Mouse (Mus musculus): ENCODE data around the gene Gm17402. TPM values are rescaled to one million over a fixed set of nuclear protein-coding genes. Genes with fewer than 3 reads are reported as not detected.
A peak's percentile ranks its signal among the peaks of the same experiment; 100 is the strongest.

Gm17402 gene
- total and polyA plus RNA-seq, 3 experiments: not detected

DNA sequence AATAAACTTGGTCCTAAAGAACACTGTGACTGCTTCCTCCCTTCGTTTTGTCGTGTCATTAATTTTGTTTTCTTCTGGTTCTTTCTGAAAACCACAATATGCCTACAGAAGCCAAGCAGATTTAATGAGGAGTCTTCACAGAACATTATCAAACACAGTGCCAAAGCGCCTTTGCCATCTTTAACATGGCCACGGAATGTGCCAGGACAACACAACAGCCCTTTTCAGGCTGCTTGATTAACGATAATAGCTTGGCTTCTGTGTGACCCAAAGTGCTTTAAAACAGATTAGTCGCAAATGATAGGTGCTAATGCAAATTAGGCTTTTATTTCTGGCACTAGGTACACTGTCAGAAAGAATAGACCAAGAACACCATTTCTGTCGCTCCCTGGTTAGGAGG lies 16.6 kb downstream of the Gm17402 start:
- H3K4me3 ChIP-seq (replicated peaks in 1 of 3; ENCODE audit: low read depth in 2 of 3, low read length in 2 of 3, poor library complexity in 1 of 3): no peak overlapping the region
- no peaks in the 10 kb centered on the region for H3K27me3 ChIP-seq (replicated peaks)
- no peak for DNase-seq (ENCODE audit: extremely low read depth)
- no peaks in the 10 kb centered on the region for H3K79me2 ChIP-seq (replicated peaks; ENCODE audit: control insufficient read depth, extremely low read depth, insufficient read depth, poor library complexity, severe bottlenecking)
- in situ Hi-C loops (cut with MboI; ENCODE audit: low pct_ligation_motif_present, low pct_unique_long_range_greater_than_20kb, low sequenced_read_pairs) (no loop called here), dilution Hi-C loops (cut with MboI; ENCODE audit: extremely low pct_ligation_motif_present, extremely low pct_unique_long_range_greater_than_20kb, low sequenced_read_pairs) (no loop called here)
- no peak overlapping the region for H3K27ac ChIP-seq (ENCODE audit: insufficient read depth, low read depth)
- no peak overlapping the region for H3K4me2 ChIP-seq (ENCODE audit: insufficient read depth, low read depth, poor library complexity, severe bottlenecking)
- H3K36me3 ChIP-seq (replicated peaks in 1 of 2; ENCODE audit: control insufficient read depth in 1 of 2, insufficient read depth in 1 of 2, low read length in 1 of 2): peaks cover 3 to 23% of the 10 kb centered on the region in 2 experiments
- H3K9ac ChIP-seq (ENCODE audit: insufficient read depth, low read depth): no peak overlapping the region
- TF ChIP-seq RAD21 (IDR thresholded peaks at IDR 0.05; ENCODE audit: low read depth, low read length): no peak
- no peak for TF ChIP-seq POLR2A (IDR thresholded peaks at IDR 0.05; ENCODE audit: low read depth, low read length)
- no peaks in the 10 kb centered on the region for H3K4me1 ChIP-seq (ENCODE audit: control insufficient read depth in 1 of 2, insufficient read depth in 2 of 2)
- no peaks in the 10 kb centered on the region for H3K9me3 ChIP-seq (replicated peaks; ENCODE audit: low read length)

DNA sequence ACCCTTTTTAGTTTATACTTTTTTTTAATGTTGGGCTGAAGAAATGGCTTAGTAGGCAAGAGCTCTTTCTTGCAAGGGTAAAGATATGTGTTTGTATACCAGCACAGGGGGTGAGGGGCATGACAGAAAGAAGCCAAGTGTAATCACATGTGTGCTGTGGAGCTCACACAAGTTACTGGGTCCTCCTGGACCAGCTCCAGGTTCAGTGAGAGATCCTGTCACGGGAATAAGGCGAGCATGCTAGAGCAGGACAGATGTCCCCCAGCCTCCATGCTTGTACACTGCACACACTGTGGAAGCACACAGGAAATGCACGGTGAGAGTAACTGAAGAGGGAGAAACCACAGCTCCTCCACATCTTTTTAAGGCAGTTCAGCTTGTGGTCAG lies 22.2 kb downstream of the Gm17402 start:
- in situ Hi-C loops (cut with MboI; ENCODE audit: low pct_ligation_motif_present, low pct_unique_long_range_greater_than_20kb, low sequenced_read_pairs): loop anchor here (5.0 kb wide), 1 partner anchor 210 kb away; no protein-coding TSS in a partner anchor

DNA sequence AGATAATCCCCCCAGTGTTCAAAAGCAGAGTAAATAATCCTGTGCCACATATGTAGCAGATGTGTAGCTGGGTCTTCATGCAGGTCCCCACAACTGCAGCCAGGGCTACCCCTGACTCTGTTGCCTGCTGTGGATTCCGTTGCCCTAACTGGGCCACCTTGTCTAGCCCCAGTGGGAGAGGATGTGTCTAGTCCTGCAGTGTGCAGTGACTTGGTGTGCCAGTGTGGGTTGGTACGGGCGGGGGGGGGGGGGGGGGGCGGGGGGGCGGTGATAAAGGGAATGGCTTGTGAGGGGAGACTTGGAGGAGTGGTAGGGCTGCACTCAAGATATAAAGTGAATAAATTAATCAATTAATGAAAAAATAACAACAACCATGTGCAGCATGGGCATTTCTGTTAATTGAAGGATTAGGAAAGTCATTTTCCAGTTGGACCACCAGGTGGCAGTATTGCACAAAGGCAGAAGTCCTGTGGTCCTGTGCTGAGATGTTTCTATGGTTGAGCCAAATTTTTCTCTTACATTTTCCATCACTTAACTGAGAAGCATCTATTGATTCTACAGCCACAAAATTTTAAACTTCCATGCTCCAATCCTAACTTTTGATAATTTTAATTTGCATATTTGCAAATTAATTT lies 22.7 kb downstream of the Gm17402 start:
- H3K79me2 ChIP-seq (replicated peaks; ENCODE audit: control insufficient read depth, extremely low read depth, insufficient read depth, poor library complexity, severe bottlenecking): no peaks in the 10 kb centered on the region
- in situ Hi-C loops (cut with MboI; ENCODE audit: low pct_ligation_motif_present, low pct_unique_long_range_greater_than_20kb, low sequenced_read_pairs) (loop anchor here (5.0 kb wide), 1 partner anchor 210 kb away; no protein-coding TSS in a partner anchor), dilution Hi-C loops (cut with MboI; ENCODE audit: extremely low pct_ligation_motif_present, extremely low pct_unique_long_range_greater_than_20kb, low sequenced_read_pairs) (no loop called here)
- H3K4me2 ChIP-seq (ENCODE audit: insufficient read depth, low read depth, poor library complexity, severe bottlenecking): no peak overlapping the region
- H3K36me3 ChIP-seq (replicated peaks in 1 of 2; ENCODE audit: control insufficient read depth in 1 of 2, insufficient read depth in 1 of 2, low read length in 1 of 2): peaks cover 3 to 23% of the 10 kb centered on the region in 2 experiments
- H3K4me1 ChIP-seq (ENCODE audit: control insufficient read depth in 1 of 2, insufficient read depth in 2 of 2): no peaks in the 10 kb centered on the region
- no peaks in the 10 kb centered on the region for H3K27me3 ChIP-seq (replicated peaks)
- H3K27ac ChIP-seq (ENCODE audit: insufficient read depth, low read depth): no peak overlapping the region
- H3K9me3 ChIP-seq (replicated peaks; ENCODE audit: low read length): no peaks in the 10 kb centered on the region
- H3K9ac ChIP-seq (ENCODE audit: insufficient read depth, low read depth): no peak overlapping the region
- TF ChIP-seq RAD21 (IDR thresholded peaks at IDR 0.05; ENCODE audit: low read depth, low read length) (peak; percentile 81), SMC3 (IDR thresholded peaks at IDR 0.05; ENCODE audit: low read depth, low read length) (peak; percentile 70), CTCF (conservative IDR thresholded peaks at IDR 0.05 in 1 of 2, IDR thresholded peaks at IDR 0.05 in 1 of 2; ENCODE audit: low read depth in 2 of 2, low read length in 2 of 2) (peak; percentile 62 to 80), MAFK (IDR thresholded peaks at IDR 0.05; ENCODE audit: insufficient replicate concordance, low read length) (no peak)
- no peak overlapping the region for H3K4me3 ChIP-seq (replicated peaks in 1 of 3; ENCODE audit: low read depth in 2 of 3, low read length in 2 of 3, poor library complexity in 1 of 3)
- DNase-seq (ENCODE audit: extremely low read depth): peak; percentile 60

More for the DNA sequence above, 22.2 kb downstream of the Gm17402 start:
- no peak overlapping the region for H3K4me2 ChIP-seq (ENCODE audit: insufficient read depth, low read depth, poor library complexity, severe bottlenecking)
- no peaks in the 10 kb centered on the region for H3K27me3 ChIP-seq (replicated peaks)
- TF ChIP-seq ZC3H11A (IDR thresholded peaks at IDR 0.05; ENCODE audit: low read depth, low read length) (no peak), POLR2A (IDR thresholded peaks at IDR 0.05; ENCODE audit: low read depth, low read length) (no peak), MXI1 (IDR thresholded peaks at IDR 0.05; ENCODE audit: low read depth, low read length) (no peak), KAT2A (IDR thresholded peaks at IDR 0.05; ENCODE audit: insufficient replicate concordance, low read length) (no peak), ETS1 (conservative IDR thresholded peaks at IDR 0.05; ENCODE audit: low read depth, low read length) (no peak), ZNF384 (IDR thresholded peaks at IDR 0.05; ENCODE audit: low read depth, low read length) (no peak), HCFC1 (IDR thresholded peaks at IDR 0.05; ENCODE audit: low read depth, low read length) (no peak), USF1 (IDR thresholded peaks at IDR 0.05; ENCODE audit: low read depth, low read length) (no peak), IRF4 (IDR thresholded peaks at IDR 0.05; ENCODE audit: low read depth, low read length) (no peak), JUND (conservative IDR thresholded peaks at IDR 0.05; ENCODE audit: low read depth, low read length) (no peak), CTCF (conservative IDR thresholded peaks at IDR 0.05 in 1 of 2, IDR thresholded peaks at IDR 0.05 in 1 of 2; ENCODE audit: low read depth in 2 of 2, low read length in 2 of 2) (no peak), NELFE (IDR thresholded peaks at IDR 0.05; ENCODE audit: low read depth, low read length) (no peak)
- no peak overlapping the region for H3K4me3 ChIP-seq (replicated peaks in 1 of 3; ENCODE audit: low read depth in 2 of 3, low read length in 2 of 3, poor library complexity in 1 of 3)
- no peak overlapping the region for H3K27ac ChIP-seq (ENCODE audit: insufficient read depth, low read depth)
- H3K36me3 ChIP-seq (replicated peaks in 1 of 2; ENCODE audit: control insufficient read depth in 1 of 2, insufficient read depth in 1 of 2, low read length in 1 of 2): peaks cover 3 to 27% of the 10 kb centered on the region in 2 experiments
- no peaks in the 10 kb centered on the region for H3K4me1 ChIP-seq (ENCODE audit: control insufficient read depth in 1 of 2, insufficient read depth in 2 of 2)
- no peak overlapping the region for H3K9ac ChIP-seq (ENCODE audit: insufficient read depth, low read depth)
- no peaks in the 10 kb centered on the region for H3K79me2 ChIP-seq (replicated peaks; ENCODE audit: control insufficient read depth, extremely low read depth, insufficient read depth, poor library complexity, severe bottlenecking)
- DNase-seq (ENCODE audit: extremely low read depth): no peak
- dilution Hi-C loops (cut with MboI; ENCODE audit: extremely low pct_ligation_motif_present, extremely low pct_unique_long_range_greater_than_20kb, low sequenced_read_pairs): no loop called here
- H3K9me3 ChIP-seq (replicated peaks; ENCODE audit: low read length): no peaks in the 10 kb centered on the region
